24 mouse cellular contexts compared by ENCODE assay signal in the genomic region with DNA sequence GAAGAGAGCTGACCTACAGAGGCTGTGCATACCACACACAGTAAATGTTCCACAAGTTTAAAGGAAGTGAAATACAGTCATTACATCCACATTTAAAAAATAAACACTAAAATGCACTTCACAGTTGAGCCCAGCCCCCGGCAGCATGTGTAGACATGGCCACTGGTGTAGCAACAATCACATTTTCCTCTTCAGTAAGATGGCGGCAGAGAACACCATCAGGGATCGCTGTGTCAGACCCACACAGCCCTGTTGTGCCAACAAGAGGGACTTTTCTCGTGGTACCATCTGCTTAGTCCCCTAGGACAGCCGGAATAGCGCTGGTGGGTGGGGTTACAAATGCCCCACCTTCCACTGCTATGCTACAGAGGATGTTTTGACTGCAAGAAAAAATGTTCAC. TPM values are rescaled to one million over a fixed set of nuclear protein-coding genes. Genes with fewer than 3 reads are reported as not detected.
A peak's percentile ranks its signal among the peaks of the same experiment; 100 is the strongest.
DNase-seq lines count a peak whose midpoint lies in the region; ATAC-seq and TF ChIP-seq lines count a peak whose summit lies in the region.
"Had no signal": no experiment of that assay in that cellular context is flagged by ENCODE, and none has a peak within 500 bp of the region (broad histone marks: within the 10 kb centered on the region; RNA-seq: fewer than 3 reads in every experiment).

No protein-coding gene starts in this region.

- H3K27ac ChIP-seq in intestine, postnatal 0 days (ENCODE audit: low read depth, low read length): 0 out of 2 replicates have a peak overlapping the region, but pooled peaks have one; percentile 23
- H3K27ac ChIP-seq in intestine, embryonic 15.5 days: no peak overlapping the region
- H3K27ac ChIP-seq: embryonic facial prominence, embryonic 10.5 days; embryonic facial prominence, embryonic 12.5 days; forebrain, embryonic 13.5 days; forebrain, embryonic 15.5 days had no signal

- H3K4me3 ChIP-seq in intestine, postnatal 0 days (ENCODE audit: low read depth, low read length): no peak overlapping the region
- H3K4me3 ChIP-seq in intestine, embryonic 15.5 days (replicated peaks): no peak overlapping the region
- peak overlapping the region; percentile 35; the same call in 1 of the 2 replicates for H3K4me3 ChIP-seq in E14TG2a.4 (replicated peaks; ENCODE audit: low read length)
- H3K4me3 ChIP-seq in lung, adult 2 months (replicated peaks; ENCODE audit: extremely low read depth, low read depth, low read length): no peak overlapping the region
- H3K4me3 ChIP-seq: embryonic facial prominence, embryonic 10.5 days; embryonic facial prominence, embryonic 12.5 days; forebrain, embryonic 13.5 days; forebrain, embryonic 15.5 days had no signal

- no peak for TF ChIP-seq CTCF in intestine, postnatal 0 days (IDR thresholded peaks at IDR 0.05; ENCODE audit: low read depth)
- TF ChIP-seq CTCF in E14TG2a.4 (conservative IDR thresholded peaks at IDR 0.05; ENCODE audit: low read length): no peak
- no peak for TF ChIP-seq CTCF in lung, adult 2 months (IDR thresholded peaks at IDR 0.05; ENCODE audit: insufficient read depth, low read length)

- 95% methylated on average over 6 of the region's 6 CpGs for WGBS in intestine, postnatal 0 days
- 94% methylated on average over 6 of the region's 6 CpGs for WGBS in intestine, embryonic 15.5 days
- 95% methylated on average over 6 of the region's 6 CpGs for WGBS in lung, adult 2 months

- no peaks in the 10 kb centered on the region for H3K4me1 ChIP-seq in intestine, postnatal 0 days (replicated peaks; ENCODE audit: control insufficient read depth, insufficient read depth, low read length)
- no peaks in the 10 kb centered on the region for H3K4me1 ChIP-seq in intestine, embryonic 15.5 days (replicated peaks)
- H3K4me1 ChIP-seq in E14TG2a.4 (replicated peaks; ENCODE audit: low read depth, low read length): peaks cover 21% of the 10 kb centered on the region
- H3K4me1 ChIP-seq in lung, adult 2 months (ENCODE audit: control insufficient read depth, insufficient read depth, low read length): no peaks in the 10 kb centered on the region
- H3K4me1 ChIP-seq: embryonic facial prominence, embryonic 10.5 days; embryonic facial prominence, embryonic 12.5 days; forebrain, embryonic 13.5 days; forebrain, embryonic 15.5 days had no signal

- no peaks in the 10 kb centered on the region for H3K27me3 ChIP-seq in intestine, postnatal 0 days (replicated peaks; ENCODE audit: control insufficient read depth, insufficient read depth, low read length)
- H3K27me3 ChIP-seq in intestine, embryonic 15.5 days (replicated peaks): no peaks in the 10 kb centered on the region
- H3K27me3 ChIP-seq in E14TG2a.4 (ENCODE audit: insufficient read depth, low read length): no peaks in the 10 kb centered on the region
- H3K27me3 ChIP-seq: CH12.LX; embryonic facial prominence, embryonic 12.5 days; forebrain, embryonic 13.5 days; forebrain, embryonic 15.5 days had no signal

- no peak for ATAC-seq in intestine, postnatal 0 days
- no peak for ATAC-seq in intestine, embryonic 15.5 days
- ATAC-seq: CD4-positive, CD25-positive, alpha-beta regulatory T cell, adult 4 months; forebrain, embryonic 13.5 days; forebrain, embryonic 15.5 days; forebrain, postnatal 0 days had no signal

- intact Hi-C loops in left cerebral cortex, postnatal 14 days (cut with DNase I): no loop called here

- peak; percentile 71 for DNase-seq in heart, adult 11 months
- no peak for DNase-seq in heart, adult 8-10 months (ENCODE audit: low spot score)
- DNase-seq in ZHBTc4 (ENCODE audit: low read depth, low spot score): peak; percentile 56
- no peak for DNase-seq in left cerebral cortex, postnatal 14 days (ENCODE audit: low spot score in 2 of 2)
- no peak for DNase-seq in lung, adult 2 months
- DNase-seq: adrenal gland, adult 2 months; adrenal gland, postnatal 10 days; adrenal gland, postnatal 25 days; B cell, adult 2 months; cerebellum, adult 11 months; cerebellum, adult 18-20 months; cerebellum, adult 8-10 months; cerebellum, adult 9-11 months; cerebellum, postnatal 25 days; forebrain, postnatal 0 days had no signal

- no peak overlapping the region for H3K4me2 ChIP-seq in intestine, postnatal 0 days (replicated peaks; ENCODE audit: low read depth)
- H3K4me2 ChIP-seq in intestine, embryonic 15.5 days (replicated peaks): no peak overlapping the region
- H3K4me2 ChIP-seq: embryonic facial prominence, embryonic 12.5 days; forebrain, embryonic 13.5 days; forebrain, embryonic 15.5 days had no signal

- TF ChIP-seq POLR2A in lung, adult 2 months (IDR thresholded peaks at IDR 0.05; ENCODE audit: borderline replicate concordance, extremely low read depth, low read depth, low read length): no peak

- H3K36me3 ChIP-seq in intestine, postnatal 0 days (ENCODE audit: control insufficient read depth, insufficient read depth): peaks cover 31% of the 10 kb centered on the region
- H3K36me3 ChIP-seq in intestine, embryonic 15.5 days: peaks cover 22% of the 10 kb centered on the region
- peaks cover 33% of the 10 kb centered on the region for H3K36me3 ChIP-seq in E14TG2a.4 (ENCODE audit: insufficient read depth, low read length)

- no peak overlapping the region for H3K9ac ChIP-seq in intestine, postnatal 0 days (ENCODE audit: low read depth, low read length)
- no peak overlapping the region for H3K9ac ChIP-seq in intestine, embryonic 15.5 days
- H3K9ac ChIP-seq: embryonic facial prominence, embryonic 12.5 days; forebrain, embryonic 13.5 days; forebrain, embryonic 15.5 days; forebrain, postnatal 0 days had no signal

- no peaks in the 10 kb centered on the region for H3K9me3 ChIP-seq in intestine, postnatal 0 days (ENCODE audit: control insufficient read depth)
- H3K9me3 ChIP-seq in intestine, embryonic 15.5 days: no peaks in the 10 kb centered on the region; the same call in 1 of the 2 replicates
- peaks cover 3% of the 10 kb centered on the region; the same call in 1 of the 2 replicates for H3K9me3 ChIP-seq in E14TG2a.4 (ENCODE audit: low read length)
- H3K9me3 ChIP-seq: embryonic facial prominence, embryonic 12.5 days; forebrain, embryonic 13.5 days; forebrain, embryonic 15.5 days had no signal

RNA-seq across cellular contexts. Expression of gene Iars2, which starts 26.4 kb away (rescaled TPM):
- total RNA-seq in heart, adult 8-10 months (2022): 10 to 100 TPM; 77.9 to 85.2 (median 83.3) TPM
- polyA plus RNA-seq in intestine, postnatal 0 days (2015; fragmentation: Nextera tagmentation; extraction: Ambion mirVana): 64.1 and 64.9 TPM in 2 replicates
- polyA plus RNA-seq in intestine, embryonic 15.5 days (2015; fragmentation: Nextera tagmentation; extraction: Ambion mirVana): 61.9 and 66.9 TPM in 2 replicates
- total RNA-seq in left cerebral cortex, postnatal 14 days (2021): 10 to 100 TPM; 32.8 to 33.2 TPM
- 21.6 and 24.0 TPM in 2 replicates for polyA plus RNA-seq in lung, adult 2 months (2012; rRNA removed)

RNA-seq across cellular contexts. Expression of gene Bpnt1, which starts 29.1 kb away (rescaled TPM):
- 10 to 100 TPM; 21.7 to 37.3 (median 30.3) TPM for total RNA-seq in heart, adult 8-10 months (2022)
- polyA plus RNA-seq in intestine, postnatal 0 days (2015; fragmentation: Nextera tagmentation; extraction: Ambion mirVana): 302 and 311 TPM in 2 replicates
- polyA plus RNA-seq in intestine, embryonic 15.5 days (2015; fragmentation: Nextera tagmentation; extraction: Ambion mirVana): 210 and 233 TPM in 2 replicates
- total RNA-seq in left cerebral cortex, postnatal 14 days (2021): 10 to 100 TPM; 77.2 to 80.1 TPM
- 40.4 and 45.1 TPM in 2 replicates for polyA plus RNA-seq in lung, adult 2 months (2012; rRNA removed)

Comparison
In these comparisons a context has a peak if more than half of its experiments do, and no peak if none do; other contexts are left out.
1. DNase-seq: peak in heart, adult 11 months (single experiment) and ZHBTc4 (single experiment); none in heart, adult 8-10 months (single experiment), left cerebral cortex, postnatal 14 days (0 of 2) and lung, adult 2 months (single experiment).